Mouse (Mus musculus): ENCODE data around the gene Mip. TPM values are rescaled to one million over a fixed set of nuclear protein-coding genes. Genes with fewer than 3 reads are reported as not detected.
"Not testable (repeated sequence)": the region's sequence is repeated elsewhere in the genome, so short reads cannot be mapped to it uniquely, and the experiment has no call there.

Mip gene
- polyA plus RNA-seq, 1 experiment = 0.37 TPM

DNA sequence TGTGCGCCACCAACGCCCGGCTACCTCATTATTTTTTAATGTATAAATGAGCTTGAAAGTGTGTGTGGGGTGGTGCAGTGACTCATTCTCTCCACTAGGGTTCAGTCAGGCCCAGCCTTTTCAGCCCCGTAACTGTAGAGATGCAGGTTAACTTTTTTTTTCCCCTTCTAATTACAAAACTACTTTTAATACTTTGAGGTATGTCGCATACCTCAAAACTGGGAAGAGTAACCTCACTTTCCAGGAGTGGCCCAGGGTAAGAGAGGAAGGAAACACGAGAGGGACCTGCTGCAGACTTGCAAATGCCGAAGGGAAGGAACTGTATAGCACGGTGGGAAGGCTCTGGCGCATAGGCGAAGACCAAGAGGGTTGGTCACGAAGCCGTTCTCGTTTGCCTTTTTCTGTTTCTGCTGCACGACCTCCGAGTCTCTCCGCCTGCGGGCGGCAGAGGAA, 12.7 kb upstream of the Mip start:
- Histone ChIP-seq H3K27me3 (ENCODE audit: control insufficient read depth, insufficient read depth, low read length, poor library complexity, severe bottlenecking) (no peaks in the 10 kb centered on the region), H3K4me3 (ENCODE audit: low read depth, low read length) (peak overlapping the region; percentile 74), H3K9me3 (replicated peaks; ENCODE audit: control insufficient read depth, insufficient read depth, low read length, poor library complexity, severe bottlenecking) (no peaks in the 10 kb centered on the region), H3K27ac (ENCODE audit: insufficient read depth, low read length) (peak overlapping the region; percentile 9; the same call in 1 of the 2 replicates), H3K4me1 (ENCODE audit: control insufficient read depth, insufficient read depth, low read length) (no peaks in the 10 kb centered on the region), H3K9ac (ENCODE audit: low read depth, poor library complexity, severe bottlenecking) (peak overlapping the region; percentile 56), H3K36me3 (ENCODE audit: control insufficient read depth, insufficient read depth, low read length, poor library complexity, severe bottlenecking) (peaks cover 9% of the 10 kb centered on the region)
- TF ChIP-seq POLR2A (IDR thresholded peaks at IDR 0.05; ENCODE audit: insufficient read depth, low read length) = no peak
- TF ChIP-seq CTCF (IDR thresholded peaks at IDR 0.05; ENCODE audit: low read depth, low read length) = peak; percentile 40
- TF ChIP-seq EP300 (IDR thresholded peaks at IDR 0.05; ENCODE audit: insufficient read depth, low read depth, low read length) = no peak

DNA sequence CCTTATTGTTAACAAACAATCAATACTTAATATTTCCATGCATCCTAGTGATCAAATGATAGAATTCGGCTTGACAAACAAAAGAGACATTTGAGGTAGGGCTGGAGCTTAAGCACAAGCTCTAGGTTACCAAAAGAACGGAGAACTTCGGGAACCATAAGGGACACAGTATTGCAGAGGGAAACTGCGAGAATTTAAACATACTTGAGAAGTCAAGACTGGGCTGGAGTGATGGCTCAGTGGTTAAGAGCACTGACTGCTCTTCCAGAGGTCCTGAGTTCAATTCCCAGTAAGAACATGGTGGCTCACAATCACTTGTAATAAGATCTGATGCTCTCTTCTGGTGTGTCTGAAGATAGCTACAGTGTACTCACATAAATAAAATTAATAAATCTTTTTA, 11.5 kb upstream of the Mip start:
- not testable (repeated sequence) for H3K36me3 ChIP-seq (ENCODE audit: control insufficient read depth, insufficient read depth, low read length, poor library complexity, severe bottlenecking); H3K9ac ChIP-seq (ENCODE audit: low read depth, poor library complexity, severe bottlenecking); H3K27me3 ChIP-seq (ENCODE audit: control insufficient read depth, insufficient read depth, low read length, poor library complexity, severe bottlenecking); H3K4me3 ChIP-seq (ENCODE audit: low read depth, low read length); H3K9me3 ChIP-seq (replicated peaks; ENCODE audit: control insufficient read depth, insufficient read depth, low read length, poor library complexity, severe bottlenecking); H3K4me1 ChIP-seq (ENCODE audit: control insufficient read depth, insufficient read depth, low read length); H3K27ac ChIP-seq (ENCODE audit: insufficient read depth, low read length)

DNA sequence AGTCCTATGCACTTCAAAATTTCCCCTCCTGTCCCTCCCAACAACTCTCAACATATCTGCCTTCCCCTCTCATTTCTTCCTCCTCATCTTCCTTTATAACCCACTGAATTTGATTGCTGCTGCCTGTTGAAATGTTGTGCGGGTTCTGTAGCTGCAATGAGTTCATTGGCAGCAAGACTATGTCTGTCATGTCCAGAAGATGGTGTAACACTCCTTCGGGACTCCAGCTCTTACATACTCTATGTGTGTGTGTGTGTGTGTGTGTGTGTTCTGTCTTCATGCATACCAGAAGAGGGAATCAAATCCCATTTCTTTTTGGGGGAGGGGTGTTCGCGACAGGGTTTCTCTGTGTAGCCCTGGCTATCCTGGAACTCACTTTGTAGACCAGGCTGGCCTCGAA, 10.7 kb upstream of the Mip start:
- no peaks in the 10 kb centered on the region for H3K27me3 ChIP-seq (ENCODE audit: control insufficient read depth, insufficient read depth, low read length, poor library complexity, severe bottlenecking)
- no peaks in the 10 kb centered on the region for H3K4me1 ChIP-seq (ENCODE audit: control insufficient read depth, insufficient read depth, low read length)
- H3K9me3 ChIP-seq (replicated peaks; ENCODE audit: control insufficient read depth, insufficient read depth, low read length, poor library complexity, severe bottlenecking) = no peaks in the 10 kb centered on the region
- no peak overlapping the region for H3K9ac ChIP-seq (ENCODE audit: low read depth, poor library complexity, severe bottlenecking)
- no peak overlapping the region for H3K4me3 ChIP-seq (ENCODE audit: low read depth, low read length)
- no peak overlapping the region for H3K27ac ChIP-seq (ENCODE audit: insufficient read depth, low read length)
- no peaks in the 10 kb centered on the region; the same call in 1 of the 2 replicates for H3K36me3 ChIP-seq (ENCODE audit: control insufficient read depth, insufficient read depth, low read length, poor library complexity, severe bottlenecking)
- TF ChIP-seq EP300 (IDR thresholded peaks at IDR 0.05; ENCODE audit: insufficient read depth, low read depth, low read length) (no peak), CTCF (IDR thresholded peaks at IDR 0.05; ENCODE audit: low read depth, low read length) (no peak), POLR2A (IDR thresholded peaks at IDR 0.05; ENCODE audit: insufficient read depth, low read length) (no peak)

DNA sequence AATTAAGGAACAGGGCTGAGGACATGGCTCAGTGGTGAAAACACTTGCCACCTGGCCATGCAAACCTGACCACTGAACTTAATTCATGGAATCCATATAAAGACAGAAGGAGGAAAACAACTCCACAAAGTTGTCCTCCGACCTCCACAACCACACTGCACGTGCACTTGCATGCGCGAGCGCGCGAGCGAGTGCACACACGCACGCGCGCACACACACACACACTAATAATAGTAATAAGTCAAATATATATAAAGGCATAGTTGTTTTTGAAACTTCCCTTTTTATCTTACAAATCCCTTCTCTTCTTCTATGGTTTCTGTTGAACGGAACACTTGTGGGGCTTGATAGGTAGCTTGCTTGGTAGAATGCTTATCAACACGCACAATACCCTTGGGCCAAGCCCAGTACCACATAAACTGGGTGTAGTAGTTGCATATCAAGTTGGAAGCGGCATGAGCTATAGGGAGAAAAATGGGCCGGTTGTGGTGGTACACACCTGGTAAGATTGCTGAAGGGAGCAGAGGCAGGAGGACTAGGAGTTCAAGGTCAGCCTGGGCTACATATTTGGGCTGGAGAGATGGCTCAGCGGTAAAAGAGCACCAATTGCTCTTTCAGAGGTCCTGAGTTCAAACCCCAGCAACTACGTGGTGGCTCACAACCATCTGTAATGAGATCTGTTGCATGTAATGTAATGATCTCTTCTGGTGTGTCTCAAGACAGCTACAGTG, 7.1 kb upstream of the Mip start:
- Histone ChIP-seq H3K27me3 (ENCODE audit: control insufficient read depth, insufficient read depth, low read length, poor library complexity, severe bottlenecking) (no peaks in the 10 kb centered on the region), H3K27ac (ENCODE audit: insufficient read depth, low read length) (no peak overlapping the region), H3K4me1 (ENCODE audit: control insufficient read depth, insufficient read depth, low read length) (no peaks in the 10 kb centered on the region), H3K4me3 (ENCODE audit: low read depth, low read length) (no peak overlapping the region), H3K9ac (ENCODE audit: low read depth, poor library complexity, severe bottlenecking) (no peak overlapping the region), H3K36me3 (ENCODE audit: control insufficient read depth, insufficient read depth, low read length, poor library complexity, severe bottlenecking) (no peaks in the 10 kb centered on the region), H3K9me3 (replicated peaks; ENCODE audit: control insufficient read depth, insufficient read depth, low read length, poor library complexity, severe bottlenecking) (no peaks in the 10 kb centered on the region)
- TF ChIP-seq EP300 (IDR thresholded peaks at IDR 0.05; ENCODE audit: insufficient read depth, low read depth, low read length) (no peak), POLR2A (IDR thresholded peaks at IDR 0.05; ENCODE audit: insufficient read depth, low read length) (no peak), CTCF (IDR thresholded peaks at IDR 0.05; ENCODE audit: low read depth, low read length) (no peak)

DNA sequence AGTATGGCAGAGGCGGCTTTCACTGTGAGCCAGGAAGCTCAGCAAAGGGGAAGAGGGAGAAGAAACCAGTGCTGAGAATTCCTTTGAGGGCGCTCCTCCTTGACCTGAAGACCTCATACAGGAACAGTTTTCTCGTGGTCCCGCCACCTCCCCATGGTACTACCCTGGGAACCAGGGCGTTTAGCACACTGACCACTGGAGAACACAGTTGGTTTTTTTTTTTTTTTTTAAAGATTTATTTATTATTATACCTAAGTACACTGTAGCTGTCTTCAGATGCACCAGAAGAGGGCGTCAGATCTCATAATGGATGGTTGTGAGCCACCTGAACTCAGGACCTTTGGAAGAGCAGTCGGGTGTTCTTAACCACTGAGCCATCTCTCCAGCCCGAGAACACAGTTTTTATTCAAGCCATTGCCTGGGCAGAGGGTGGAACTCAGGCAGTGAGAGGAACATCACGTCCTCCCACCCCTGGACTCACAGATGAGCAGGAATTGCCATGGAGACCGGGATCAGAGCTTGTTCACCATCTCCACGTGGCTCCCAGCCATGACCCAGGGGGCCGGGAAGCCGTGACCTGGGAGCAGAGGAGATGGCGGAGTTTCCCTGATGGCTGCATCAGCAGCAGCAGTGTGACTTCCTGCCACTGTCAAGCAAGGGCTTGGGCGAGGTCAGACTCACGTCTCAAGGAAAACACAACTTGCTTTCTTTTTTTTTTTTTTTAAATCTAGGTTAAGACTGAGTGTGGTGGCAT, 3.9 kb upstream of the Mip start:
- H3K27ac ChIP-seq (ENCODE audit: insufficient read depth, low read length) = 0 out of 2 replicates have a peak overlapping the region, but pooled peaks have one; percentile 7
- no peak for TF ChIP-seq EP300 (IDR thresholded peaks at IDR 0.05; ENCODE audit: insufficient read depth, low read depth, low read length)
- TF ChIP-seq CTCF (IDR thresholded peaks at IDR 0.05; ENCODE audit: low read depth, low read length) = no peak
- TF ChIP-seq POLR2A (IDR thresholded peaks at IDR 0.05; ENCODE audit: insufficient read depth, low read length) = no peak
- no peak overlapping the region for H3K4me3 ChIP-seq (ENCODE audit: low read depth, low read length)
- peak overlapping the region; percentile 6; the same call in 1 of the 2 replicates for H3K9ac ChIP-seq (ENCODE audit: low read depth, poor library complexity, severe bottlenecking)
- no peaks in the 10 kb centered on the region for H3K27me3 ChIP-seq (ENCODE audit: control insufficient read depth, insufficient read depth, low read length, poor library complexity, severe bottlenecking)
- H3K4me1 ChIP-seq (ENCODE audit: control insufficient read depth, insufficient read depth, low read length) = no peaks in the 10 kb centered on the region
- no peaks in the 10 kb centered on the region for H3K9me3 ChIP-seq (replicated peaks; ENCODE audit: control insufficient read depth, insufficient read depth, low read length, poor library complexity, severe bottlenecking)
- H3K36me3 ChIP-seq (ENCODE audit: control insufficient read depth, insufficient read depth, low read length, poor library complexity, severe bottlenecking) = no peaks in the 10 kb centered on the region

DNA sequence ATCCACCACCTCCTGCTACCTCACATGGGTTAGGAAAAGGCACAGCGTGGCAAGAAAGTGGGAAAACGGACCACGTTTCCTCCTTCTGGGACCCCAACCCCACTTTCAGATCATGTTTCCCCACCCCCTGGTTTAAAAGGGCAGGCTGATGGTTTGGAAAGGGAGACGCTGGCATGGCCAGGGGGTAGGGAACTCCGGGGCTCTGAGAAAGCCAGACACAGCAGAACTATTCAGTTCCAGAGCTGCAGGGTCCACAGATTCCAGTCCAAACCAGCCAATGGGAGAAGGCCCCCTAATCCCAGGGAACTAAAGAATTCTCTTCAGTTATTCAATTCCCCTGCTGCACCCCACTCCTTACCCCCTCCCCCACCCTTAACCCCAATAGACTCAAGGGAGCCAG, 574 bp upstream of the Mip start:
- H3K9ac ChIP-seq (ENCODE audit: low read depth, poor library complexity, severe bottlenecking) = no peak overlapping the region

More for the DNA sequence above, 574 bp upstream of the Mip start:
- no peak overlapping the region for H3K4me3 ChIP-seq (ENCODE audit: low read depth, low read length)
- no peaks in the 10 kb centered on the region for H3K9me3 ChIP-seq (replicated peaks; ENCODE audit: control insufficient read depth, insufficient read depth, low read length, poor library complexity, severe bottlenecking)
- H3K27ac ChIP-seq (ENCODE audit: insufficient read depth, low read length) = no peak overlapping the region
- H3K36me3 ChIP-seq (ENCODE audit: control insufficient read depth, insufficient read depth, low read length, poor library complexity, severe bottlenecking) = no peaks in the 10 kb centered on the region
- no peaks in the 10 kb centered on the region for H3K4me1 ChIP-seq (ENCODE audit: control insufficient read depth, insufficient read depth, low read length)
- H3K27me3 ChIP-seq (ENCODE audit: control insufficient read depth, insufficient read depth, low read length, poor library complexity, severe bottlenecking) = no peaks in the 10 kb centered on the region
- TF ChIP-seq POLR2A (IDR thresholded peaks at IDR 0.05; ENCODE audit: insufficient read depth, low read length) = no peak
